Mouse (Mus musculus) right cerebral cortex, postnatal 4 days (tissue): ENCODE data around the gene H2afx.
"Not testable (repeated sequence)": the region's sequence is repeated elsewhere in the genome, so short reads cannot be mapped to it uniquely, and the experiment has no call there.

Source experiments
- DNase-seq: peaks from one replicate; pipeline ENCODE4 v3.0.0-alpha.2; 2022

H2afx gene

DNA sequence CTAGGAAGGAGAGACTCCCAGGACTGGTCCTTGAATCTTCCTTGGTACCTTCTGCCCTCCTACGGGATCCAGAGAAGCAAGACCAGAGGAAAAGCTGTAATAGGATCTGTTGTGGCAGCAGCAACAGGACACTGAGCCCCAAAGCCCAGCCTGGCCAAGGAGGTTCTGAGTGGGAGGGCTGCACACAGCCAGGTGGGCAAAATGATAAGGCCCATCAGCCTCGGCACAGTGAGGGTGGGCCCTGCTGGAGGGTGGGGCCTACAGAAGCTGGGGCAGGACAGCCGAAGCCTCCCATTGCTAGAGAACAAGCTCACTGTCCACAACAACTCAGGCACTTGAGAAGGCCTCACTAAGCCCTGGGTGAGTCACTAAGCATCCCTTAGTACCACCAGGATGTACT is 7.7 kb downstream of the H2afx start:
- no peak for DNase-seq

DNA sequence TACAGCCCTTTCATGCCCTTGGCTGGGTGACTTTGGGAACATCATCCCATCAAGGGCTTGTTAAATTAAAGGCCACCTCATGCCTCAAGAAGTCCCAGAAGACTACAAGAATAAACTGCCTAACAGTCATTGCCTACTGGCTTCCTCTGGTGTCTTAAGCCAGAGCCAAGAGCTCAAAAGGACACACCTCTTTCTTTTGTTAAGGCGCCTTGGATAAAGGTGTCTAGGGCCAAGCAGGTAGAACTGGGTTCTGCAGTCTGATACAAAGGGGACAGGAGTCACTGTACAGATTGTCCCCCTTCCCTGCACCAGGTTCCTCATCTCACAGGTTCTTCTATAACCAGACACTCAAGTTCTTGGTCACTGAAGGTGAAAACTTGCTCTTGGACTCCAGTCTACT is 8.1 kb downstream of the H2afx start:
- DNase-seq = no peak

DNA sequence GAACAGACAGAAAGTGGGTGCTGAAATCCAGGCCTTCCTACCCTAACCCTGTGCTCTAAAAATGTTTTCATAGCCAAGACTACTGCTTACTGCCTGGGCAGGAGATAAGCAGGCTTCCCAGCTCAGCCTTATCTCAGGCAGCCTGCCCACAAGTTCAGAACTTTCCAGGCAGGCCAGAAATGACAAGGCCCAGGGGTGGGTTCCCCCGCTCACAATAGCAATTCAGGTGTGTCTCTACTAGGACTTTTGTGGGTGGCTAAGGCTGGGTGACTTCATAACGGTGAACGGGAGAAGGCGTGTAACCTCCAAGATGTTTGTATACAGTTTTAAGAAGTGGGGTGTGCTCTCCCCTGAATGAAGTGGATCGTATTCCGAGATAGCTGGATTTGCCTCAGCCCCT is 8.8 kb downstream of the H2afx start:
- DNase-seq = no peak

DNA sequence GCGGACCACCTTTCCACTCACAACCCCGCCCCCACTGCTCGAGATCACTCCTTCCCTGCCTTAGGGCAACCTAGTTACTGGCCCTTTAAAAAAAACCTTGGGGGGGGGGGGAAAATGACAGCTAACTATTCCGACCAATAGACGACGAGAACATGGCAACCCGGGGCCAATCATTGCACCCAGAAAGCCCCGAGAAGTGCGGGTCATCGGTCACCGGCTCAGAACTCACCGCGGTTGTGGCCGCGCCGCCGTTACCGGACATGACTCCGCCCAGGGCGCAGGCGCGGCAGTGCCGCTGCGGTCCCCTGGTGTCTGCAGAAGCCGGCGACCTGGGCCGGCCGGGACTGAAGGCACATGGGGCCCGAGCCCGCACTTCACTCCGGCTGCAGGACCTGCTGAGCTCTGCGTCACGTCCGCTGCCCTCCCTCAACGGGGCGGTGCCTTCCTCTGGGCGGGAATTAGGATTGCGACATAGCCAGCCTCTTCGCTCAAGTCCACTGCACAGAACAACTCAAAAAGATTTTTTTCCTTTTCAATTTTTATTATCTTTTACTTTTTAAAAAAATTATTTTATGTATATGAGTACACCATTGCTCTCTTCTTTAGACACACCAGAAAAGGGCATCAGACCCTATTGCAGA is 9.4 kb downstream of the H2afx start, which contains the start of gene Hmbs:
Gene Hmbs (minus strand): TSS at position 448 of the 641 bp plus-strand sequence.
- DNase-seq = peak; percentile 78

DNA sequence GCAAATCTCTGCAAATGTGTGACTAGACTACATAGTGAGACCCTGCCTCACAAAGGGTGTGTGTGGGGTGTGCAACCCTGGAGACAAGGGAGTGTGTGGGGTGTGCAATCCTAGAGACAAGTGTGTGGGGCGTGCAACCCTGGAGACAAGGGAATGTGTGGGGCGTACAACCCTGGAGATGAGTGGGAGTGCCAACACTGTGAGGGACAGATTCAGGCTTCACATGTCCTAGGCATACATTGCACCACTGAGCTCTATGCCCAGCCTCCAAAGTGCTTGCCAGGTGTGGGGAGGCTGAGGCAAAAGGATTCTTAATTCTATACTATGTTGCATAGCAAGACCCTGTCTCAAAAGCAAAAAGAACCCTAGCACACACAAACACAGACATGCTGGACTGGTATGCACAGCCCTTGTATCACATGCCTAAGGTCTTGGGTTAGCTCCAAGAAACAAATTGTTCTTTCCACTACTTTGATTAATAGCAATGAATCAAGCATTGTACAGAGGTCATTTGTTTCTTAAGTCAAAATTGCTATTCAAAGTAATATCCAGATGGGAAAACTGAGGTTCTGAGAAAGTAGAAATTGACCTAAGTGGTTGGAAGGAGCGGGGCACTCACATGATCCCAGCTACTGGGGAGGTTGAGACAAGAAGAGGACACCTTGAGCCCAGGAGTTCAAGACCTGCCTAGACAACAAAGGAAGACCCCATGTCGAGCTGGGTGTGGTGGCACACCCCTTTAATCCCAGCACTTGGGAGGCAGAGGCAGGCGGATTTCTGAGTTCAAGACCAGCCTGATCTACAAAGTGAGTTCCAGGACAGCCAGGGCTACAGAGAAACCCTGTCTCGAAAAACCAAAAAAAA is 11.3 kb downstream of the H2afx start:
- no peak for DNase-seq

DNA sequence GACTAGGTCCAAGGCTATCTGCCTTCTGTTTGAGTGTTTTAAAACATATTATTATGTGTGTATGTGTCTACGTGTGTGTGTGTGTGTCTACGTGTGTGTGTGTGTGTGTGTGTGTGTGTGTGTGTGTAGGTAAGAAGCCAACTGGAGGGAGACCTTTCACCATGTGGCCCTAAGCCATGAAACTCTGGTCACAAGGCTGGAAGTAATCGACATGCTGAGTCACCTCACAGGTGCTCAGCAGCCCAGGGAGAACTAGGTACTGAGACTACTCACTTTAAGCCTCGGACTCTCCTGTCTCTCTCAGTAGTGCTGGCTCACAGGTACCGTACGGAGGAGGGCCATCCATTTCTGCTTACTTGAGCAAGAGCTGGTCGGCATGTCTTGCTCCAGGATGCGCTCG is 12.7 kb downstream of the H2afx start:
- no peak for DNase-seq

DNA sequence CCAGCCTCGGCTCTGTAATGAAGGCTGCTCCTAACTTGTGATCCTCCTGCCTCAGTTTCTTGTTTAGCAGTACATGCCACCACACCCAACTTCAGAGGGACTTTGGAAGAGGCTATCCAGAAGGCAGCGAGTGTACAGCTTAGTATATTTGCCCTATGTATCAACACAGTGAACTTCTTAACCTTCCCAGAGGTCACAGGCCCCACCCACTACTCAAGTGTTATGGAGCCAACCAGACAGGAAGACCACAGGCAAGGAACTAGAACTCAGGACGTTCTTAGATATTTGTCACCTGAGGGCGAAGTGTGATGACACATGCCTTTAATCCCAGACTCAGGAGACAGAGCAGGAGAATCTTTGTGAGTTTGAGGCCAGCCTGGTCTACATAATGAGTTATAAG is 13.1 kb downstream of the H2afx start:
- DNase-seq = no peak

DNA sequence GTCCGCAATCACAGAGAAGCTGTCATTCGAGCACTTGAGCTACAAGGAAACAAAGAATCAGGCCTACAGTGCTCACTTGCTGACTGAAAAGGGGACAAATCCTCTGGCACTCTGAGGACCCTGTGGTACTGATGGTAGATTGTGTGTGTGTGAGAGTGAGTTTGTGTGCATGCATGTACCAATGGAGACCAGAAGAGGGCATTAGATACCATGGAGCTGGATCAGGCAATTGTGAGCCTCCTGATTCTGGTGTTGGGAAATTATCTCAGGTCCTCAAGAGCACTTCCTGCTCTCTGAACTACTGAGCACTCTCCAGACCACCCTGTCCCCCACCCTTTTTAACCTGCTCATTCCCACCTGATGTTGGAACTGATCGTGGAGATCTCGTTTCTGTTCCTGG is 14.1 kb downstream of the H2afx start:
- no peak for DNase-seq

DNA sequence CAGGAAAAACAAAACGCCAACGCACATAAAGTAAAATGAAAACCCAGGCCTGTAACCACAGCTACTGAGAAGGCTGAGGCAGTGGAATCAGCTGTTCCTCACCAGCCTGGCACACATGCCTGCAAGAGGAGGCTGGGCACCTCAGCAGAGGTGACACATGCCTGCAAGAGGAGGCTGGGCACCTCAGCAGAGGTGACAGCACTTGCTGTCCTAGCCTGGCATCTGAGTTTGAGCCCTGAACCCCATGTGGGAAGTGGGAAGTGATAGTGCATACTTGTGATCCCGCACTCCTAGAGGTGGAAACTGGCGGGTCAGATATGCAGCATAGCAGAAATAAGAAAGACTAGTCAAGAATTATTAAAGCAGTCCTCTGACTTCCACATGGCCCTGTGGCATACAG is 16.9 kb downstream of the H2afx start:
- no peak for DNase-seq

DNA sequence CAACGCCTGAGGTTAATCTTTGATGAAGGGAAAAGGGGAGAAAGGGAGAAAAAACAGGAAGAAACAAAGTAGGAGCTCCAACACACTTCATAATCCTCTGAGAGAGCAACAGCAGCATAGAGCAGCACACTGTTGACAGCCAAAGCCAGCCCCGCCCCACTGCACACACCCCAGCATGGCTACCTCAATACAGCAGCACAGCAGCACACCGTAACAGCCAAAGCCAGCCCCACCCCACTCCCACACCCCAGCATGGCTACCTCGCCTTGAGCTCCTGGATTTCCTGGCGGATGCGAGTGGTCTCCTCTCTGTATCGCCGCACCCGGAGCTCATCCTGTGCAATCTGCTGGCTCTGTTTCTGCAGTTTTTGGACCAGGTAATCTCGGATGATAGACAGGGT is 17.8 kb downstream of the H2afx start:
- no peak for DNase-seq

DNA sequence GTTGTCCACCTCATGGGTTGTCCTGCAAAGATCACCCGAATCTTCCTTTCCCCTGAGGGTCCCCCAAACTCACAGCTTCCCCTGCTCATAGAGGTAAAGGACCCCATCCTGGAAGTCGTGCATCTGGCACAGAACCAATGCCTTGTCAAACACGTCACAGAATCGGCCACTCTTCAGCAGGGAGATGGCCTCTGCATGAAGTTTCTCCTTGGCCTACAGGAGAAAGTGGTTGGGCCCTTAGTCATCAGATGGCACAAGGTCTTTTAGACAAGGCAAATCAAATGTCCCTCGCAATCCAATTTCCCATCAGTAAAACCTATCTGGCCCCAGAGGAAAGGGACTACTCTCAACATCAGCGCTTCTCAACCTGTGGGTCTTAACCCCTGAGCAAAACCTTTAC is 18.6 kb downstream of the H2afx start:
- no peak for DNase-seq

DNA sequence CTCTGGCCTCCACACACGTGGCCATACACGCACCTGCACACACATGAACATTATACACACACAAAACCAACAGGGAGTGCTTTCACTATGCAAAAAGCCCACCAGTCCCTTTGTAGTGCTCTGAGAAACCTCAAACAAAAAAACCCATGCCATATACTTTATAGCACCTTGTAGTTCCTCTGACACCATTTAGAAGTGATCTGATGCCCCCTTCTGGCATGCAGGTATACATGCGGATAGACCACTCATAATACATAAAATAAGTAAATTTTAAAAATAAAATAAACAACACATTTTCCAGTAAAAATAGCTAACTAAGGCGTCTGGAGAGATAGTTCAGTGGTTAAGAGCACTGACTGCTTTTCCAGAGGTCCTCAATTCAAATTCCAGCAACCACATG is 22.7 kb downstream of the H2afx start:
- DNase-seq = no peak

DNA sequence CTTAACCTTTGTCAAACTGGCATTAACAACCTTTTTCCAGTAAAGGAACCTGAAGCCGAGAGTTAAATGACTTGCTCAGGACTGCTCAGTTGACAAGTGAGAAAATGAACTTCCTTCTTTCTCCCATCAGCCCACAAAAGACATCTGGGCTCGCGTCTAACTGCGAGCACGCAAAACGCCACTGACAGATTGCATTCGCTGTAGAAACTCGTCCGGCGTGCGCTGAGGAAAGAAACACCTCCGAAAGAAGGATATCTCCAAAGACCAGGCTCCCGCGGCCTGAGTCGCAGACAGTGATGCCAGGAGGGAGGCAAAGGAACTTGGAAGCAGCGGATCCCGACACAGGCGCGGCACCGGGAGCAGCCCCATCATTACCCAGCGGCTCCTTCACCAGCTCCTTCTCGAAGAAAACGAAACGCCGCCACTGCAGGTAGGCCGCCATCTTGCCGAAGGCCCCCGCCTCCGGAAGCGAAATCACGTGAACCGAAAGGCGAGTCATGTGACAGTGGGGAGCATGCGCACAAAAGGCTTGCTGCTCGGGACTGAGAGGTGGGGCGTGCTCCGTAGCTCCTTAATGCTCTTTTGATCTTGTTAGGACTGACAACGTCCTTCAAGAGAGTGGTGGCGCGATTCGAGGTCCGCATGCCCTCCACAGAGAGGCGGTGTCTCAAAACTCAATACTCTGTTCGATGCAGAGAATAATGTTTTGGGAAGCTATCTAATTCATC is 26.9 kb downstream of the H2afx start, which contains the start of gene Vps11:
Gene Vps11 (minus strand): TSS at position 481 of the 728 bp plus-strand sequence.
- DNase-seq = peak; percentile 94

DNA sequence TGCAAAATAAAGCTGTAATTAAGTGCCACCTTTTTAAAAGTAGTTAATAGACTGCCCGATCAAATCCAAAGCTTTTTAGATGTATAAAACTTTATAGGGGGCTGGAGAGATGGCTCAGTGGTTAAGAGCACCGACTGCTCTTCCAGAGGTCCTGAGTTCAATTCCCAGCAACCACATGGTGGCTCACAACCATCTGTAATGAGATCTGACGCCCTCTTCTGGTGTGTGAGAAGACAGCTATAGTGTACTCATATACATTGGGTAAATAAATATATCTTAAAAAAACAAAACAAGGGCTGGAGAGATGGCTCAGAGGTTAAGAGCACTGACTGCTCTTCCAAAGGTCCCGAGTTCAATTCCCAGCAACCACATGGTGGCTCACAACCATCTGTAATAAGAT is 27.4 kb downstream of the H2afx start:
- DNase-seq = not testable (repeated sequence)

DNA sequence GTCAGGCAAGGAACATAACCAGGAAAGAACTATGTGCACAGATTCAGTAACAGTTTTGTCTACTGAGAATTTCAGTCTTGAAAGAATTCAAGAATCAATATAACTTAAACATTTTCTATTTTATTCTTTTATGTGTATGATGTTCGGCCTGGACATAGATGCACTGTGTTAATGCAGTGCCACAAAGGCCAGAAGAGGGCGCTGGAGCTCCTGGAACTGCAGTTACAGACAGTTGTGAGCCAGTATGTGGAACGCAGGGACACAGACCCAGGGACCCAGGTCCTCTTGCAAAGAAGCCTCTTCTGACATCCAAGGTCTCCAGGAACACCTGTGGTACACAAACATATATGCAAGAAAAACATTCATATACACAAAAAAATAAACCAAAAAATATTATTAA is 30.0 kb downstream of the H2afx start:
- DNase-seq = peak; percentile 31

DNA sequence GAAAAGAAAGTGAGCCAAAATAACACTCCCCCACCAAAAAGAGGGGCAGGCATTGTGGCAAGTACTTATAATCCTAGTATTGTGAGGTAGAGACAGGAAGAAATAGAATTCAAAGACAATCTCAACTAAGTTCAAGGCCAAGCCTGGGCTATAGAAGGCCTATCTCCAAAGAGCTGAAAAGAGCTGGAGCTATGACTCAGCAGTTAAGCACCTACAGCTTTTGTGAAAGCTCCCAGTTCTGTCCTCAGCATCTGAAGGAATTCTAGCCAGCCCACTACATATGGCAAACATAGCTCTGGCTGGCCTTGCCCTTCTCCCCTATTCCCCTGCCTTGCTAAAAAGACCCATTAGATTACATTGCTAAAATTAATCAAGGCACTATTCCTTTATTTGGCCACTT is 38.9 kb downstream of the H2afx start:
- no peak for DNase-seq

DNA sequence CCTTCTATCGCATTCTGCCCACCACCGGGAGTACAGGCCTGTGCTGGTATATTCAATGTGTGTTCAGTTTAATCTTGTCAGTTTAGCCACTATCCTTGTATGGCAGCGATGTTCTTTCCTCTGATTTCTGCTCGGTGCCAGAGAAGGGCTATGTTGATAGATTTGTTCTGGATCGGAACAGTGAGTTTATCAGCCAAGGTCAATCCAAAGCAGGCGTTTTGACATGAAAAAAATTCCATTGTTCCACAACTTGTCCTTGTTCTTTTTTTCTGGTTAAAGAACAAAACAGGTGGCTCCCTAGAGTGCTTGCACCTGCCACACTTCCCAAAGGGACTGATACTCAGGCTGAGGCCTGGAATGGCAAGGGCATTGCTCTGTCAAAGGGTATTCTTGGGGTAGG is 41.6 kb downstream of the H2afx start:
- DNase-seq = no peak

DNA sequence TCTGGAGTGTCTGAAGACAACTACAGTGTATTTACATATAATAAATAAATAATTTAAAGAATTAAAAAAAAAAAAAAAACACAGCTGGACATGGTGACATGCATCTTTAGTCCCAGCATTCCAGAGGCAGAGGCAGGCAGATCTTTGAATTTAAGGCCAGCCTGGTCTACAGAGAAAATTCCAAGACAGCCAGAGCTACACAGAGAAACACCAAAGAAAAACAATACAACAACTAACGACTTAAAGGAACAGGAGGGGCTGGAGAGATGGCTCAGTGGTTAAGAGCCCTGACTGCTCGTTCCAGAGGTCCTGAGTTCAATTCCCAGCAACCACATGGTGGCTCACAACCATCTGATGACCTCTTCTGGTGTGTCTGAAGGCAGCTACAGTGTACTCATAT is 42.8 kb downstream of the H2afx start:
- DNase-seq = not testable (repeated sequence)

DNA sequence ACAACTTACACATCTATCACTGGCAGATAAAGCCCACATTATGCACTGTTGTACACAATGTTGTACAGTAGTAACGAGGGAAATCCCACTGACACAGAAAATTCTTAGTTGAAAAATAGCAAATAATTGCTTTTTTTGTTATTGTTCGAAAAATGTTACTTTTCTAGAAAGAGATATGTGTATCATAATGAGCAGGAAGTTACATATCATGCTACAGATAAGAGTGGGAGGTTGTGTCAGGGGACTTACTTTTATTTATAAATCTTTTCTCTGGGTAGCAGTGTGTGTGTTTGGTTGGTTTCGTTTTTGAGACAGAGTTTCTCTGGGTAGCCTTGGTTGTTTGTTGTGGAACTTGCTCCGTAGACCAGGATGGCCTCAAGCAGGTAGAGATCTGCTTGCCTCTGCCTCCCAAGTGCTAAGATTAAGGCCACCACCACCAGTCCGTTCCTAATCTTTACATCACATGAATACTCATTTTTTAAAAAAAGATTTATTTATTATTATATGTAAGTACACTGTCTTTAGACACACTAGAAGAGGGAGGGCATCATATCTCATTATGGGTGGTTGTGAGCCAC is 43.7 kb downstream of the H2afx start:
- DNase-seq = no peak

DNA sequence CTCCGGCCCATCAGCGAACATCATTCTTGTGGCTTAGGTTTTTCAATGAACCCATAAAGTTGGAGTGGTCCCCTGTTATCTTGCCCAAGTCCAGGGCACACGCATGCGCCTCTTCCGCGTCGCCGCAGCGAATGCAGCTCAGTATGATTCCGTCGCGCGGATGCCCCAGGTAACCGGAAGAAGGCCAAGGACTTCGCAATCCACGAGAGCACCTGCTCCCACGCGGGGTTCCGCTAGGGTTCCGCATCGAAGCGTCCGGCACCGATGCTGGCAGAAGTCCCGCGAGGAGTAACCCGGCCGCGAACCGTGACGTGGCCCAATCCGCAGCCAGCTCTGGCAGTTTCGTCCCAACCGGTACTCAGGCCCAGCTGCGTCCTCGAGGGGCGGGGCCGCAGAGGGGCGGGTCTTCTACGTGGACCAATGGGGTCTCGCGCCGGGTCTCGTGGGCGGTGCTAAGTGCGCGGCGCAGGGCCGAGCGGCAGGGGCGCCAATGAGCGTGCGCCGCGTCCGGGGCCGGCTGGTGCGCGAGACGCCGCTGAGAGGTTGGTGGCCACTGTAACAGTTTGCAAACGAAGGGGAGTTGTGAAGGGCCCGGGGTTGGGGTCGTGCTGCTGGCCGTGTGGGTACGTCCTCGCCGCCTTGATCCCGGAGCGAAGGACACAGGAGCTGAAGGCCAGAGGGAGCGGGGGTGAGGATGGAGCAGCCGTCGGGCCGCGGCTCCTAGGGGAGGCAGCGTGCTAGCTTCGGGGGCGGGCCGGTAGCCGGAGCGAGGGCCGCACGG is 44.8 kb downstream of the H2afx start, which contains the start of gene Hyou1:
Gene Hyou1 (plus strand): TSS at position 437 of the 781 bp plus-strand sequence.
- DNase-seq = peak; percentile 99

DNA sequence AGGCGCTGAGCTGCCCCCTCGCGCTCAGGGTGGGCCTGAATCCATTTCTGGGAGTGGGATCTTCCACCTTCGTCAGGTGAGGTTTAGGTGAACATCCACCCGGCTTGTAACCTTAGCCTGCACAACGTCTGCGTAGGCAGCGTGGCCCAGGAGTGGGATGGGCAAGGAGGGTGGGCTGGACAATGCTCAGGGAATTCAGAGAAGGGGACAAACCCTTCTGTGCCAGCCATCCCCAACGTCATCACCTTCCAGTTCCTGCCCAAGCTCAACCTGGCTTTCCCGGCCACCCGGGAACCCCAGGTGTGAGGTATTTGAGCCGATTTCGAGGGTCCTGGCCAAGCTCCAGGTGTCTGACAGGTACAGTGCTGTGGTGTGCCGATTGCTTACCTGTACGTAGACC is 45.4 kb downstream of the H2afx start:
- no peak for DNase-seq

DNA sequence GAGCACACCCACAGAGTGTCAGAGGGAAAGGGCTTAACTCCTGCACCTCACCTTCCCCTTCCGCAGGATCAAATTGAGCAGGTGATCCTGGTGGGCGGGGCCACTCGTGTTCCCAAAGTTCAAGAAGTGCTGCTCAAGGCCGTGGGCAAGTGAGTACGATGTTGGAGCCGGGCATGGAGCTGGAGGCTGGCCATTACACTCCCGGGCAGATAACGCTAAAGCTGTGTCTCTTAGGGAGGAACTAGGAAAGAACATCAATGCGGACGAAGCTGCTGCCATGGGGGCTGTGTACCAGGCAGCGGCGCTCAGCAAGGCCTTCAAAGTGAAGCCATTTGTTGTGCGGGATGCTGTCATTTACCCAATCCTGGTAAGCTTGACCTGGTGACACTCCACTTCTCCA is 50.1 kb downstream of the H2afx start:
- DNase-seq = no peak
